Mouse (Mus musculus) liver, postnatal 0 days (tissue): ENCODE data around the gene Strip2. TPM values are rescaled to one million over a fixed set of nuclear protein-coding genes. Genes with fewer than 3 reads are reported as not detected.
A peak's percentile ranks its signal among the peaks of the same experiment; 100 is the strongest.

Experiments used
- ATAC-seq: fragments of 200-750 bp; cut with Nextera tagmentation; 2 replicates; pipeline ENCODE4 v1.8.0; 2017; ENCODE audit warnings: mild to moderate bottlenecking, moderate library complexity
- DNase-seq: peaks from one replicate; pipeline ENCODE4 v3.0.0-alpha.2; 2016
- H3K27ac ChIP-seq: fragments of 300-500 bp; sonication (generic); 2 replicates; pipeline ENCODE4 v1.5.1; 2014; ENCODE audit warnings: antibody characterized with exemption, moderate library complexity, mild to moderate bottlenecking, low read depth
- H3K27me3 ChIP-seq: fragments of 300-500 bp; sonication (generic); 2 replicates; pipeline ENCODE4 v1.6.1; 2014; ENCODE audit warnings: low read length, control low read depth, mixed read lengths; ENCODE audit not compliant: insufficient read depth
- H3K36me3 ChIP-seq: fragments of 300-500 bp; sonication (generic); replicated peaks from 2 replicates; pipeline ENCODE4 v1.6.1; 2014; ENCODE audit warnings: mild to moderate bottlenecking, control low read depth, low read length, moderate library complexity, mixed read lengths; ENCODE audit not compliant: insufficient read depth
- H3K4me1 ChIP-seq: fragments of 300-500 bp; sonication (generic); 2 replicates; pipeline ENCODE4 v1.6.1; 2014; ENCODE audit warnings: antibody characterized with exemption, mild to moderate bottlenecking, control low read depth; ENCODE audit not compliant: insufficient read depth
- H3K4me2 ChIP-seq: fragments of 300-500 bp; sonication (generic); 2 replicates; pipeline ENCODE4 v1.6.1; 2014; ENCODE audit warnings: low read depth, mild to moderate bottlenecking, low read length, moderate library complexity, mixed read lengths
- H3K4me3 ChIP-seq: fragments of 300-500 bp; sonication (generic); 2 replicates; pipeline ENCODE4 v1.5.1; 2014; ENCODE audit warnings: low read depth, low read length
- H3K9ac ChIP-seq: fragments of 300-500 bp; sonication (generic); replicated peaks from 2 replicates; pipeline ENCODE4 v1.6.1; 2014; ENCODE audit warnings: mild to moderate bottlenecking, moderate library complexity
- H3K9me3 ChIP-seq: fragments of 300-500 bp; sonication (generic); 2 replicates; pipeline ENCODE4 v1.6.1; 2016; ENCODE audit warnings: mild to moderate bottlenecking, control low read depth, low read length, mixed read lengths
- CTCF ChIP-seq: sonication (generic); IDR thresholded peaks from 2 replicates; pipeline ENCODE4 v1.5.1; 2016; ENCODE audit warnings: antibody characterized with exemption, low read depth
- EP300 ChIP-seq: IDR thresholded peaks from 2 replicates; pipeline ENCODE4 v1.6.1; 2016; ENCODE audit warnings: antibody characterized with exemption, low read depth, mild to moderate bottlenecking
- WGBS: fragments of 180-500 bp; shearing (Covaris S2); extraction: QIAGEN DNeasy Blood & Tissue Kit; methylation state at CpG from one replicate; pipeline ENCODE4 v1.1.7; 2014; ENCODE audit not compliant: insufficient replicate concordance; 5-methylcytosine and 5-hydroxymethylcytosine counted together
- polyA plus RNA-seq: library from polyadenylated mRNA; unstranded; fragments of >200 nt; fragmentation: Nextera tagmentation; extraction: Ambion mirVana; gene quantifications from 2 replicates; pipeline ENCODE4 v1.2.1, GENCODE M21; 2015

The Strip2 gene
- polyA plus RNA-seq, 1 experiment from 2014 or later: 0.23 TPM

DNA sequence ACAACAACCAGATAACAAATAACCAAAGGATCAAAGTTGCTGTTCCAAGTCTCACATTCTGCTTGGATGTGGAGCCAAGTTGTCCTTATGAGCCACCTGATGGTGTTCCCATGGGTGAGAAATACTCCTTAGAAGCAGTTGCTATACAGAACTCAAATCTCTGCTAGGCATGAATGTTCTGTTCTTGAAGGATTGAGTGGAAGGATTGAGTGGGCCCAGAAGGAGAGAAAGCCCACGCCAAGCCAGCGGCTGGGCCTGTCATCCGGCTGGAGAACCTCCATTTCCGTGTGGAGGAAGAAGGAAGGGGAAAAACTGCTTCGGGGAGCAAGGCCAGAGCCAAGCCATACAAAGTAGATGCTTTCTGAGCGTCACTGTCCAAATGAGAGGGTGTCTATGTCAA, 44.3 kb downstream of the Strip2 start:
- no peak for TF ChIP-seq EP300
- no peak for TF ChIP-seq CTCF
- no peaks in the 10 kb centered on the region for H3K36me3 ChIP-seq
- DNase-seq (no peak), ATAC-seq (no peak)
- H3K27ac ChIP-seq: no peak overlapping the region
- H3K27me3 ChIP-seq: no peaks in the 10 kb centered on the region
- H3K4me2 ChIP-seq: no peak overlapping the region
- 82% methylated on average over 6 of the region's 6 CpGs for WGBS
- H3K9ac ChIP-seq: no peak overlapping the region
- no peak overlapping the region for H3K4me3 ChIP-seq
- no peaks in the 10 kb centered on the region for H3K9me3 ChIP-seq
- no peaks in the 10 kb centered on the region for H3K4me1 ChIP-seq

DNA sequence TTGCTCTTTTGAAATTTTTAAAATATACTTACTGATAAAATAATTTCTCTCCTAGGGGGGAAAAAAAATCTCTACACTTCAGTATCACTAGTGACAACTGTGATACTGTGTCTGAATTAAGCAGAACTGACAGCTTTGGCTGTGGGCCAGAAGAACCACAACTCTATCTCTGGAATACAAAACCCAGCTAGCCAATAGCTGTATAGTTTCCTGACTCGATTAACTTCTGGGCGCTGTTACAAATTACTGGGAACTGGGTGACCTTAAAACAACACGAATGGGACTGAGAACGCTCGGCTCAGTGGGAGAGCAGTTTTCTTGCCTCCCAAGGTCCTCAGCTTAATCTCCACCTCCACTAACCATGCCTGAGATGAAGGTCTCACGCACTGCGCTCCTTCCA, 51.1 kb downstream of the Strip2 start:
- no peak overlapping the region for H3K27ac ChIP-seq
- no peak overlapping the region for H3K4me2 ChIP-seq
- H3K4me1 ChIP-seq: no peaks in the 10 kb centered on the region
- TF ChIP-seq EP300 (no peak), CTCF (no peak)
- 70% methylated on average over 7 of the region's 7 CpGs for WGBS
- ATAC-seq: no peak
- DNase-seq: no peak
- H3K4me3 ChIP-seq: no peak overlapping the region
- no peaks in the 10 kb centered on the region for H3K27me3 ChIP-seq
- H3K9me3 ChIP-seq: no peaks in the 10 kb centered on the region
- no peaks in the 10 kb centered on the region for H3K36me3 ChIP-seq
- H3K9ac ChIP-seq: no peak overlapping the region

GRCm38 (mm10) chr6:29973341-29973740, 56.5 kb downstream of the Strip2 start:
- no peak for ATAC-seq
- no peak overlapping the region for H3K4me3 ChIP-seq
- H3K27ac ChIP-seq: no peak overlapping the region
- no peak for TF ChIP-seq EP300
- no peak for TF ChIP-seq CTCF
- no peaks in the 10 kb centered on the region for H3K27me3 ChIP-seq
- no peak overlapping the region for H3K4me2 ChIP-seq
- 66% methylated on average over 5 of the region's 5 CpGs for WGBS
- no peak for DNase-seq
- H3K9ac ChIP-seq: no peak overlapping the region
- no peaks in the 10 kb centered on the region for H3K9me3 ChIP-seq
- H3K4me1 ChIP-seq: no peaks in the 10 kb centered on the region
- H3K36me3 ChIP-seq: no peaks in the 10 kb centered on the region

DNA sequence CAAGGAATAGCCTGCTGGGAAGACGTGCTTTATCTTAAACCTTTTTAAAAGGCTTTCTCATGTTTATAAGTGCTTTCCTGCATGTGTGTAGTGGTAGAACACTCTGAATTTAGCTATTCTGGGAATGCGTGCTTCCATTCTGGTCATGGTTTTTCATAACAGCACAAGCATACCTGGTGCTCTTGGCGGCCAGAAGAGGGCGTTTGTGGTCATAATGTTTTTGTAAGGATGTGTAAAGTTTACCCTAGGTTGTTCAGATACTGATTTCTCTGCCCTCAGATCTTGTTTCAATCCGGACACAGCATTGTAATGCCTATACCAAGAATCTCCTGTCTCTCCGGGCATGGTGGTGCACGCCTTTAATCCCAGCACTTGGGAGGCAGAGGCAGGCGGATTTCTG, 58.0 kb downstream of the Strip2 start:
- no peak for ATAC-seq
- Histone ChIP-seq H3K4me3 (no peak overlapping the region), H3K9ac (no peak overlapping the region), H3K27me3 (no peaks in the 10 kb centered on the region), H3K36me3 (no peaks in the 10 kb centered on the region), H3K27ac (no peak overlapping the region), H3K4me2 (no peak overlapping the region), H3K9me3 (no peaks in the 10 kb centered on the region), H3K4me1 (no peaks in the 10 kb centered on the region)
- WGBS: 60% methylated on average over 8 of the region's 8 CpGs
- no peak for DNase-seq
- TF ChIP-seq EP300 (no peak), CTCF (peak; percentile 47)

GRCm38 (mm10) chr6:29980461-29980860, 63.6 kb downstream of the Strip2 start:
- TF ChIP-seq CTCF (no peak), EP300 (no peak)
- Histone ChIP-seq H3K27ac (no peak overlapping the region), H3K9me3 (no peaks in the 10 kb centered on the region), H3K4me3 (no peak overlapping the region), H3K36me3 (no peaks in the 10 kb centered on the region), H3K4me2 (no peak overlapping the region), H3K9ac (no peak overlapping the region), H3K27me3 (no peaks in the 10 kb centered on the region), H3K4me1 (peaks cover 4% of the 10 kb centered on the region)
- WGBS: 75% methylated on average over 6 of the region's 6 CpGs
- ATAC-seq: no peak
- no peak for DNase-seq

DNA sequence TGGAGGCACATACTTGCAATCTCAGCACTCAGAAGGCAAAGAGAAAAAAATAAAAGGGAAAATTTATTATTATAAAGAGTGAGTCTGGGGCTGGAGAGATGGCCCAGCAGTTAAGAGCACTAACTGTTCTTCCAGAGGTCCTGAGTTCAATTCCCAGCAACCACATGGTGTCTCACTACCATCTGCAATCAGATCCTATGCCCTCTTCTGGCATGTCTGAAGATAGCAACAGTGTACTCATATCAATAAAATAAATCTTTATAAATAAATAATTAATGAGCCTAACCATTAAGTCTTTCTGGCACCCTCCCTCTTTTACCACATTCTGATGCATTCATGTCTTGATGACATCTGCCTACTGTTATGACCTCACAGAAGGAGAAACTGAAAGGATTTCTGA, 65.0 kb downstream of the Strip2 start:
- TF ChIP-seq CTCF (peak; percentile 24), EP300 (no peak)
- Histone ChIP-seq H3K4me1 (peaks cover 16% of the 10 kb centered on the region), H3K4me3 (no peak overlapping the region), H3K27me3 (no peaks in the 10 kb centered on the region), H3K9me3 (no peaks in the 10 kb centered on the region), H3K9ac (no peak overlapping the region), H3K27ac (no peak overlapping the region), H3K4me2 (no peak overlapping the region), H3K36me3 (no peaks in the 10 kb centered on the region)
- no peak for ATAC-seq
- DNase-seq: no peak

GRCm38 (mm10) chr6:29985058-29985498, 68.3 kb downstream of the Strip2 start:
- Histone ChIP-seq H3K4me3 (peak overlapping the region; percentile 59), H3K4me1 (peaks cover 22% of the 10 kb centered on the region), H3K9me3 (no peaks in the 10 kb centered on the region), H3K4me2 (peak overlapping the region; percentile 87), H3K36me3 (no peaks in the 10 kb centered on the region), H3K9ac (peak overlapping the region; percentile 58), H3K27me3 (no peaks in the 10 kb centered on the region), H3K27ac (peak overlapping the region; percentile 79)
- WGBS: under 1% methylated on average over 37 of the region's 37 CpGs
- DNase-seq (peak; percentile 90), ATAC-seq (peak; percentile 97)
- no peak for TF ChIP-seq CTCF
- no peak for TF ChIP-seq EP300
